Mouse (Mus musculus) liver, embryonic 12.5 days (tissue): ENCODE data around the gene Gba. TPM values are rescaled to one million over a fixed set of nuclear protein-coding genes. Genes with fewer than 3 reads are reported as not detected.

ENCODE experiments used
- ATAC-seq: fragments of 200-750 bp; cut with Nextera tagmentation; 2 replicates; pipeline ENCODE4 v1.8.0; 2017; ENCODE audit warnings: moderate number of reproducible peaks, mild to moderate bottlenecking, moderate library complexity
- H3K27ac ChIP-seq: fragments of 300-500 bp; sonication (generic); 2 replicates; pipeline ENCODE4 v1.5.1; 2016; ENCODE audit warnings: mild to moderate bottlenecking
- H3K27me3 ChIP-seq: fragments of 300-500 bp; sonication (generic); replicated peaks from 2 replicates; pipeline ENCODE4 v1.6.1; 2016; ENCODE audit warnings: mild to moderate bottlenecking, moderate library complexity
- H3K36me3 ChIP-seq: fragments of 300-500 bp; sonication (generic); 2 replicates; pipeline ENCODE4 v1.6.1; 2016; ENCODE audit warnings: mild to moderate bottlenecking, moderate library complexity
- H3K4me1 ChIP-seq: fragments of 300-500 bp; sonication (generic); 2 replicates; pipeline ENCODE4 v1.6.1; 2016
- H3K4me2 ChIP-seq: fragments of 300-500 bp; sonication (generic); 2 replicates; pipeline ENCODE4 v1.6.1; 2016; ENCODE audit warnings: mild to moderate bottlenecking, moderate library complexity
- H3K4me3 ChIP-seq: fragments of 300-500 bp; sonication (generic); 2 replicates; pipeline ENCODE4 v1.5.1; 2016; ENCODE audit warnings: mild to moderate bottlenecking, moderate library complexity
- H3K9ac ChIP-seq: fragments of 300-500 bp; sonication (generic); 2 replicates; pipeline ENCODE4 v1.6.1; 2016; ENCODE audit warnings: mild to moderate bottlenecking, moderate library complexity
- H3K9me3 ChIP-seq: fragments of 300-500 bp; sonication (generic); replicated peaks from 2 replicates; pipeline ENCODE4 v1.6.1; 2016; ENCODE audit warnings: mild to moderate bottlenecking, moderate library complexity
- WGBS: fragments of 180-500 bp; shearing (Covaris S2); methylation state at CpG from one replicate; pipeline ENCODE4 v1.1.7; 2016; ENCODE audit not compliant: insufficient replicate concordance; 5-methylcytosine and 5-hydroxymethylcytosine counted together
- polyA plus RNA-seq: library from polyadenylated mRNA; unstranded; fragments of >200 nt; fragmentation: Nextera tagmentation; extraction: Ambion mirVana; gene quantifications from 2 replicates; pipeline ENCODE4 v1.2.1, GENCODE M21; 2016

The Gba gene
- polyA plus RNA-seq, 1 experiment from 2014 or later = 26.6 TPM

GRCm38 (mm10) chr3:89232614-89233013, 29.9 kb downstream of the Gba start:
- Histone ChIP-seq H3K36me3 (no peaks in the 10 kb centered on the region), H3K27ac (no peak overlapping the region), H3K9ac (no peak overlapping the region), H3K9me3 (no peaks in the 10 kb centered on the region), H3K27me3 (peaks cover 85% of the 10 kb centered on the region), H3K4me2 (no peak overlapping the region), H3K4me3 (no peak overlapping the region), H3K4me1 (peaks cover 16% of the 10 kb centered on the region)
- no peak for ATAC-seq
- WGBS = 60% methylated on average over 5 of the region's 6 CpGs

GRCm38 (mm10) chr3:89233562-89234110, 30.9 kb downstream of the Gba start:
- Histone ChIP-seq H3K4me2 (no peak overlapping the region), H3K4me1 (peaks cover 10% of the 10 kb centered on the region), H3K36me3 (no peaks in the 10 kb centered on the region), H3K27ac (no peak overlapping the region), H3K4me3 (no peak overlapping the region), H3K9ac (no peak overlapping the region), H3K9me3 (no peaks in the 10 kb centered on the region), H3K27me3 (peaks cover 85% of the 10 kb centered on the region)
- no peak for ATAC-seq
- 50% methylated on average over 14 of the region's 14 CpGs for WGBS

GRCm38 (mm10) chr3:89236516-89236915, 33.8 kb downstream of the Gba start:
- Histone ChIP-seq H3K27ac (no peak overlapping the region), H3K4me2 (no peak overlapping the region), H3K4me3 (no peak overlapping the region), H3K9ac (no peak overlapping the region), H3K4me1 (peaks cover 10% of the 10 kb centered on the region), H3K27me3 (peaks cover 68% of the 10 kb centered on the region), H3K9me3 (no peaks in the 10 kb centered on the region), H3K36me3 (no peaks in the 10 kb centered on the region)
- WGBS = 75% methylated on average over 10 of the region's 10 CpGs
- no peak for ATAC-seq

GRCm38 (mm10) chr3:89237682-89238081, 35.0 kb downstream of the Gba start:
- WGBS = 78% methylated on average over 21 of the region's 21 CpGs

GRCm38 (mm10) chr3:89238494-89238893, 35.8 kb downstream of the Gba start:
- Histone ChIP-seq H3K27ac (no peak overlapping the region), H3K36me3 (no peaks in the 10 kb centered on the region), H3K4me2 (no peak overlapping the region)

More at GRCm38 (mm10) chr3:89237682-89238081, 35.0 kb downstream of the Gba start:
- no peaks in the 10 kb centered on the region for H3K9me3 ChIP-seq
- H3K4me2 ChIP-seq = no peak overlapping the region
- no peaks in the 10 kb centered on the region for H3K36me3 ChIP-seq
- peaks cover 7% of the 10 kb centered on the region for H3K4me1 ChIP-seq
- H3K27me3 ChIP-seq = peaks cover 64% of the 10 kb centered on the region
- H3K9ac ChIP-seq = no peak overlapping the region
- ATAC-seq = no peak
- no peak overlapping the region for H3K27ac ChIP-seq
- no peak overlapping the region for H3K4me3 ChIP-seq

GRCm38 (mm10) chr3:89242331-89242895, 39.7 kb downstream of the Gba start:
- Histone ChIP-seq H3K36me3 (no peaks in the 10 kb centered on the region), H3K9me3 (no peaks in the 10 kb centered on the region), H3K27me3 (peaks cover 63% of the 10 kb centered on the region), H3K4me1 (peaks cover 46% of the 10 kb centered on the region), H3K27ac (no peak overlapping the region), H3K4me2 (no peak overlapping the region), H3K9ac (no peak overlapping the region), H3K4me3 (no peak overlapping the region)
- no peak for ATAC-seq
- WGBS = 58% methylated on average over 9 of the region's 9 CpGs

More at GRCm38 (mm10) chr3:89238494-89238893, 35.8 kb downstream of the Gba start:
- H3K4me1 ChIP-seq = peaks cover 11% of the 10 kb centered on the region
- WGBS = 56% methylated on average over 12 of the region's 12 CpGs
- no peaks in the 10 kb centered on the region for H3K9me3 ChIP-seq
- peak; percentile 33; the same call in 1 of the 2 replicates for ATAC-seq
- peaks cover 69% of the 10 kb centered on the region for H3K27me3 ChIP-seq
- no peak overlapping the region for H3K4me3 ChIP-seq
- H3K9ac ChIP-seq = no peak overlapping the region

GRCm38 (mm10) chr3:89243609-89244008, 40.9 kb downstream of the Gba start:
- Histone ChIP-seq H3K4me2 (peak overlapping the region; percentile 31), H3K4me3 (no peak overlapping the region), H3K27ac (no peak overlapping the region), H3K9ac (no peak overlapping the region), H3K9me3 (no peaks in the 10 kb centered on the region), H3K27me3 (peaks cover 53% of the 10 kb centered on the region), H3K4me1 (peaks cover 52% of the 10 kb centered on the region), H3K36me3 (peaks cover 7% of the 10 kb centered on the region)
- ATAC-seq = no peak
- 18% methylated on average over 14 of the region's 14 CpGs for WGBS

- no peak for ATAC-seq
- Histone ChIP-seq H3K4me2 (peak overlapping the region; percentile 88), H3K4me3 (peak overlapping the region; percentile 75), H3K27me3 (peaks cover 46% of the 10 kb centered on the region), H3K36me3 (peaks cover 14% of the 10 kb centered on the region), H3K9ac (0 out of 2 replicates have a peak overlapping the region, but pooled peaks have one; percentile 13), H3K4me1 (peaks cover 49% of the 10 kb centered on the region), H3K9me3 (no peaks in the 10 kb centered on the region), H3K27ac (no peak overlapping the region)
- WGBS = 14% methylated on average over 25 of the region's 25 CpGs
Observed at GRCm38 (mm10) chr3:89244158-89244981, 41.6 kb downstream of the Gba start.

GRCm38 (mm10) chr3:89244982-89245687, 42.4 kb downstream of the Gba start:
- H3K9me3 ChIP-seq = no peaks in the 10 kb centered on the region
- no peak for ATAC-seq
- 0 out of 2 replicates have a peak overlapping the region, but pooled peaks have one; percentile 13 for H3K9ac ChIP-seq
- H3K4me2 ChIP-seq = peak overlapping the region; percentile 88
- WGBS = 2% methylated on average over 24 of the region's 26 CpGs
- peak overlapping the region; percentile 75 for H3K4me3 ChIP-seq
- peaks cover 18% of the 10 kb centered on the region for H3K36me3 ChIP-seq
- H3K4me1 ChIP-seq = peaks cover 49% of the 10 kb centered on the region
- H3K27ac ChIP-seq = no peak overlapping the region
- peaks cover 45% of the 10 kb centered on the region for H3K27me3 ChIP-seq

- peak within 1 kb of the TSS; percentile 49; the same call in 1 of the 2 replicates for H3K27ac ChIP-seq
- ATAC-seq = peak; percentile 13; the same call in 1 of the 2 replicates
- WGBS = 5% methylated on average over 20 of the region's 20 CpGs
Observed at GRCm38 (mm10) chr3:89245688-89246171, 43.0 kb downstream of the Gba start, which contains the start of gene Krtcap2. Krtcap2 (plus strand) TSS chr3:89245966.

GRCm38 (mm10) chr3:89246261-89247100, 43.8 kb downstream of the Gba start, which contains the start of gene Trim46:
Trim46 (minus strand) TSS chr3:89246309.
- peaks cover 63% of the 10 kb centered on the region for H3K4me1 ChIP-seq
- no peaks in the 10 kb centered on the region for H3K9me3 ChIP-seq
- peak within 1 kb of the TSS; percentile 75 for H3K4me3 ChIP-seq
- H3K36me3 ChIP-seq = peaks cover 18% of the 10 kb centered on the region
- peak within 1 kb of the TSS; percentile 76 for H3K9ac ChIP-seq
- peak; percentile 66 for ATAC-seq
- peak within 1 kb of the TSS; percentile 49; the same call in 1 of the 2 replicates for H3K27ac ChIP-seq
- H3K4me2 ChIP-seq = peak within 1 kb of the TSS; percentile 88
- WGBS = under 1% methylated on average over 42 of the region's 42 CpGs
- H3K27me3 ChIP-seq = peaks cover 53% of the 10 kb centered on the region

More at GRCm38 (mm10) chr3:89245688-89246171, 43.0 kb downstream of the Gba start, which contains the start of gene Krtcap2:
- Histone ChIP-seq H3K4me2 (peak within 1 kb of the TSS; percentile 88), H3K9me3 (no peaks in the 10 kb centered on the region), H3K27me3 (peaks cover 49% of the 10 kb centered on the region), H3K36me3 (peaks cover 18% of the 10 kb centered on the region), H3K9ac (peak within 1 kb of the TSS; percentile 76), H3K4me3 (peak within 1 kb of the TSS; percentile 75), H3K4me1 (peaks cover 55% of the 10 kb centered on the region)
